Mouse (Mus musculus) megakaryocyte, embryonic 14.5 days (primary cell): ENCODE results near the gene Tmem179b. TPM values are rescaled to one million over a fixed set of nuclear protein-coding genes. Genes with fewer than 3 reads are reported as not detected.
A peak's percentile ranks its signal among the peaks of the same experiment; 100 is the strongest.

Experiments used
- H3K27me3 ChIP-seq: replicated peaks from 2 replicates; pipeline ENCODE3; 2012; ENCODE audit warnings: inconsistent platforms
- H3K36me3 ChIP-seq: replicated peaks from 2 replicates; pipeline ENCODE3; 2012; ENCODE audit warnings: low read length, inconsistent platforms, mixed read lengths
- H3K4me1 ChIP-seq: 2 replicates; pipeline ENCODE4 v1.6.1; 2012; ENCODE audit warnings: inconsistent platforms
- H3K4me3 ChIP-seq: replicated peaks from 2 replicates; pipeline ENCODE3; 2012; ENCODE audit warnings: moderate library complexity, mild to moderate bottlenecking, inconsistent platforms
- H3K9me3 ChIP-seq: 2 replicates; pipeline ENCODE4 v1.6.1; 2012; ENCODE audit warnings: inconsistent platforms
- FLI1 ChIP-seq: IDR thresholded peaks from 2 replicates; pipeline ENCODE4 v1.6.1; 2012; ENCODE audit warnings: low read length, inconsistent platforms, mixed read lengths
- GATA1 ChIP-seq: IDR thresholded peaks from 3 replicates; pipeline ENCODE4 v1.6.1; 2012; ENCODE audit warnings: mixed read lengths, low read length, inconsistent platforms, borderline replicate concordance
- polyA plus RNA-seq: library from polyadenylated mRNA; stranded (reverse); fragments of >175 nt; gene quantifications from 2 replicates; pipeline ENCODE4 v1.2.3, GENCODE M21; 2012; ENCODE audit warnings: low replicate concordance; ENCODE audit not compliant: insufficient read depth

Gene Tmem179b
- polyA plus RNA-seq, 1 experiment = 154 TPM

GRCm38 (mm10) chr19:8815812-8816211 is 41.5 kb upstream of the Tmem179b start:
- TF ChIP-seq FLI1 = no peak
- TF ChIP-seq GATA1 = no peak
- no peaks in the 10 kb centered on the region for H3K9me3 ChIP-seq
- no peak overlapping the region for H3K4me3 ChIP-seq
- H3K27me3 ChIP-seq = no peaks in the 10 kb centered on the region
- peaks cover 40% of the 10 kb centered on the region for H3K4me1 ChIP-seq
- peaks cover 60% of the 10 kb centered on the region for H3K36me3 ChIP-seq

- TF ChIP-seq FLI1 = no peak
- no peak for TF ChIP-seq GATA1
- H3K36me3 ChIP-seq = peaks cover 74% of the 10 kb centered on the region
- H3K9me3 ChIP-seq = no peaks in the 10 kb centered on the region
- H3K4me3 ChIP-seq = peak overlapping the region; percentile 5
- H3K4me1 ChIP-seq = peaks cover 57% of the 10 kb centered on the region
- H3K27me3 ChIP-seq = no peaks in the 10 kb centered on the region
These were observed 32.5 kb upstream of the Tmem179b start for GRCm38 (mm10) chr19:8806810-8807209.

- peaks cover 70% of the 10 kb centered on the region for H3K4me1 ChIP-seq
These were observed 29.8 kb upstream of the Tmem179b start for GRCm38 (mm10) chr19:8803879-8804660.

DNA sequence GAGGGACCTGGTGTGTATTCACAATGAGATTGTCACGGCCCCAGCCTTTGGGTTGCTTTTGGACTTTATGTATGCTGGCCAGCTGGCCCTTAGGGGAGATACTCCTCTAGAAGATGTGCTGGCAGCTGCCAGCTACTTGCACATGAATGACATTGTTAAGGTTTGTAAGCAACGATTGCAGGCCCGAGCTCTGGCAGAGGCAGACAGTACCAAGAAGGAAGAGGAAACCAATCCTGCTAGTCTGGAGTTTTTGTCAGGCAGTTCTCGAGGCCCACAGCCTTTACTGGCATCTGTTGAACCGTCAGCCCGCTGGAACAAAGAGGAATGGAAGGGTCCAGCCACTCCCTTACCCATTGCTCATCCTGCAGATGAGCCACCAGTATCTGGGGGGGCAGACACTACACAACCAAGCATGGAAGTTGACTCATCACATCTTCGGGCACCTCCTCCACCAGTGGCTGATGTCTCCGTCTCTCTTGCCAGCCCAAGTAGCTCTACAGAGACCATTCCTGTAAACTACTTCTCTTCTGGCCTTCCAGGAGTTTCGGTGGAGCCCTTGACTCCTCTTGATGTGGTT is 29.0 kb upstream of the Tmem179b start:
- TF ChIP-seq GATA1 = no peak
- no peak for TF ChIP-seq FLI1
- Histone ChIP-seq H3K9me3 (no peaks in the 10 kb centered on the region), H3K4me3 (peak overlapping the region; percentile 95), H3K27me3 (no peaks in the 10 kb centered on the region), H3K36me3 (peaks cover 42% of the 10 kb centered on the region), H3K4me1 (peaks cover 70% of the 10 kb centered on the region)

More at GRCm38 (mm10) chr19:8803879-8804660, 29.8 kb upstream of the Tmem179b start:
- H3K4me3 ChIP-seq = peak overlapping the region; percentile 95
- TF ChIP-seq FLI1 (no peak), GATA1 (no peak)
- no peaks in the 10 kb centered on the region for H3K27me3 ChIP-seq
- H3K9me3 ChIP-seq = no peaks in the 10 kb centered on the region
- H3K36me3 ChIP-seq = peaks cover 50% of the 10 kb centered on the region

GRCm38 (mm10) chr19:8802130-8802821 is 28.0 kb upstream of the Tmem179b start, which contains the start of gene Zbtb3:
Gene Zbtb3, plus strand, starts transcription at chr19:8802555.
- Histone ChIP-seq H3K27me3 (no peaks in the 10 kb centered on the region), H3K9me3 (no peaks in the 10 kb centered on the region), H3K36me3 (peaks cover 32% of the 10 kb centered on the region)

GRCm38 (mm10) chr19:8798947-8799315 is 24.7 kb upstream of the Tmem179b start:
- TF ChIP-seq FLI1 (no peak), GATA1 (no peak)
- Histone ChIP-seq H3K4me3 (peak overlapping the region; percentile 99), H3K27me3 (no peaks in the 10 kb centered on the region), H3K9me3 (no peaks in the 10 kb centered on the region), H3K4me1 (peaks cover 49% of the 10 kb centered on the region), H3K36me3 (peaks cover 25% of the 10 kb centered on the region)

More at GRCm38 (mm10) chr19:8802130-8802821, 28.0 kb upstream of the Tmem179b start, which contains the start of gene Zbtb3:
- Histone ChIP-seq H3K4me3 (peak within 1 kb of the TSS; percentile 95), H3K4me1 (peaks cover 69% of the 10 kb centered on the region)
- TF ChIP-seq FLI1 (no peak), GATA1 (no peak)

- H3K27me3 ChIP-seq = no peaks in the 10 kb centered on the region
- peaks cover 2% of the 10 kb centered on the region for H3K9me3 ChIP-seq
- H3K36me3 ChIP-seq = peaks cover 28% of the 10 kb centered on the region
- TF ChIP-seq GATA1 = no peak
- peak; percentile 37; the same call in 1 of the 2 replicates for TF ChIP-seq FLI1
- peaks cover 44% of the 10 kb centered on the region for H3K4me1 ChIP-seq
- H3K4me3 ChIP-seq = peak within 1 kb of the TSS; percentile 99
These were observed 24.1 kb upstream of the Tmem179b start, which contains the start of gene Polr2g for GRCm38 (mm10) chr19:8798264-8798946. Gene Polr2g, minus strand, starts transcription at chr19:8798577.

- peaks cover 42% of the 10 kb centered on the region for H3K36me3 ChIP-seq
- H3K27me3 ChIP-seq = no peaks in the 10 kb centered on the region
- H3K9me3 ChIP-seq = peaks cover 6% of the 10 kb centered on the region
- H3K4me3 ChIP-seq = no peak overlapping the region
- no peak for TF ChIP-seq GATA1
- no peak for TF ChIP-seq FLI1
- H3K4me1 ChIP-seq = peaks cover 27% of the 10 kb centered on the region
These were observed 15.9 kb upstream of the Tmem179b start for GRCm38 (mm10) chr19:8790171-8790570.

GRCm38 (mm10) chr19:8789171-8789570 is 14.9 kb upstream of the Tmem179b start:
- Histone ChIP-seq H3K36me3 (peaks cover 36% of the 10 kb centered on the region), H3K4me3 (no peak overlapping the region), H3K27me3 (no peaks in the 10 kb centered on the region), H3K4me1 (peaks cover 33% of the 10 kb centered on the region), H3K9me3 (peaks cover 6% of the 10 kb centered on the region)
- TF ChIP-seq GATA1 = no peak
- no peak for TF ChIP-seq FLI1
